In the genomic region with DNA sequence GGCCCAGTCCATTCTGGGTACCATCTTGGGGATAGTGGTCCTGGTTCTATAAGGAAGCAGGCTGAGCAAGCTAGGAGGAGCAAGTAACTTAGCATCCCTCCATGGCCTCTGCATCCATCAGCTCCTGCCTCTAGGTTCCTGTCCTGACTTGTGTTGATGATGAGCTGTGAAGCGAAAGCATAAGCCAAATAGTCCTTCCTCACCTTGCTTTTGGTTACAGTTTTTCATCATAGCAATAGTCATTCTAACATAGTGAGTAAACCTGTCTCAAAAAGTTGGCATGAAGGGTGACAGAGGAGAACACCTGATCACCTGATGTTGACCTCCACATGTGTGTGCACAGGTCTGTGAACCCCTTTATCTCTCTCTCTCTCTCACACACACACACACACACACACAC, we compare ENCODE assay signal across 15 mouse cellular contexts.
"Had no signal": no experiment of that assay in that cellular context is flagged by ENCODE, and none has a peak within 500 bp of the region (broad histone marks: within the 10 kb centered on the region; RNA-seq: fewer than 3 reads in every experiment).

No protein-coding gene starts in this region.

- H3K27me3 ChIP-seq: kidney, embryonic 15.5 days; liver, embryonic 13.5 days; midbrain, embryonic 15.5 days; neural tube, embryonic 13.5 days had no signal

- H3K36me3 ChIP-seq: kidney, embryonic 15.5 days; liver, embryonic 13.5 days; midbrain, embryonic 15.5 days; neural tube, embryonic 13.5 days had no signal

- H3K4me3 ChIP-seq: kidney, embryonic 15.5 days; left cerebral cortex, adult 2 months; liver, embryonic 13.5 days; midbrain, embryonic 15.5 days; neural tube, embryonic 13.5 days had no signal

- H3K9ac ChIP-seq: kidney, embryonic 15.5 days; liver, embryonic 13.5 days; midbrain, embryonic 15.5 days; neural tube, embryonic 13.5 days had no signal

- H3K4me1 ChIP-seq: kidney, embryonic 15.5 days; liver, embryonic 13.5 days; midbrain, embryonic 15.5 days; neural tube, embryonic 13.5 days had no signal

- H3K9me3 ChIP-seq: kidney, embryonic 15.5 days; liver, embryonic 13.5 days; midbrain, embryonic 15.5 days; neural tube, embryonic 13.5 days had no signal

- H3K27ac ChIP-seq: kidney, embryonic 15.5 days; left cerebral cortex, adult 2 months; liver, embryonic 13.5 days; midbrain, embryonic 15.5 days; neural tube, embryonic 13.5 days had no signal

- DNase-seq: kidney, adult 8-10 months; kidney, postnatal 10 days; kidney, postnatal 36 days; layer of hippocampus, postnatal 36 days; liver, embryonic 13.5 days; lung, adult 2 months; lung, postnatal 14 days; lung, postnatal 4 days; retina, postnatal 1 day; right cerebral cortex, postnatal 25 days had no signal

- H3K4me2 ChIP-seq: kidney, embryonic 15.5 days; liver, embryonic 13.5 days; midbrain, embryonic 11.5 days; midbrain, embryonic 15.5 days; neural tube, embryonic 13.5 days had no signal

- ATAC-seq: midbrain, embryonic 15.5 days had no signal
